Mouse (Mus musculus): ENCODE results near the gene Acly. TPM values are rescaled to one million over a fixed set of nuclear protein-coding genes. Genes with fewer than 3 reads are reported as not detected.
"Not testable (repeated sequence)": the region's sequence is repeated elsewhere in the genome, so short reads cannot be mapped to it uniquely, and the experiment has no call there.

Gene Acly
- polyA plus RNA-seq, 1 experiment from 2014 or later, result 70.4 TPM

DNA sequence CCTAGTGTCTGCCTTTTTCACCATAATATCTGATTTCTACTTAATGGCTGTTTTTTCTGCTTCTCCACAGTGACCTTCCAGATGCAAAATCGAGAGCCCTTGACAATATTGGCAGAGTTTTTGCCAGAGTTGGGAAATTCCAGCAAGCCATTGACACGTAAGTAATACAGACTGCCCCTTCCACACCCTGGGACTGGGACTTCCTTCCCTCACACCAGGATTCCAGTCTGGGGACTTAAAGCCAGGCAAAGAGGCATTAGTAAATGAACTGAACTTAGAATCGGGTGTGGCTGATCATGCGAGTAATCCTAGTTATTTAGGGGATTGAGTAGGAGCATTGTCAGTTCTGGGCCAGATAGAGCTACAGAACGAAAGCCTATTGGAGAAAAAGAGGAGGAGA, 33.9 kb upstream of the Acly start:
- no peak overlapping the region for H3K4me3 ChIP-seq (ENCODE audit: inconsistent target)
- WGBS (ENCODE audit: missing documents), result 83% methylated on average over 4 of the region's 5 CpGs
- H3K36me3 ChIP-seq (ENCODE audit: inconsistent target), result no peaks in the 10 kb centered on the region
- H3K79me2 ChIP-seq (ENCODE audit: inconsistent target), result no peaks in the 10 kb centered on the region
- no peak overlapping the region for H3K27ac ChIP-seq

- WGBS (ENCODE audit: missing documents), result 89% methylated on average over 7 of the region's 7 CpGs
These were observed 31.7 kb upstream of the Acly start for GRCm38 (mm10) chr11:100559476-100559875.

DNA sequence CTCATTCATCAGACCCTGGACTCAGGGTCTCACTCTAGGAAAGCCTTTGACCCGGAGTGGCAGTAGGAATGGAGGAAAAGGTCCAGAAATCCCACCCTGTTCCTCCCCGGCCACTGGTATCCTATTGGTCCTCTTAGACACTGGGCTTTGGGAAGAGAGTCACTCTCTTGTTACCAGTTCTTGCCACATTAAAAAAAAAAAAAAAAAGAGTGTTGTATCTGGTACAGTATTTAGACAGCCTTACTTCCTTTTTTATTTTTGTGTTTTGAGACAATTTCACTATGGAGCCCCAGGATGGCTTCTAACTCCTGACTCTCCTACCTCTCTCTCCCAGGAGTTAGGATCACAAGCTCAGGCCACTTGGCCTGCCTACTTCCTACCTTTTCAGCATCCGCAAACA, 29.8 kb upstream of the Acly start:
- Histone ChIP-seq H3K27ac (no peak overlapping the region), H3K4me3 (ENCODE audit: inconsistent target) (no peak overlapping the region), H3K36me3 (ENCODE audit: inconsistent target) (no peaks in the 10 kb centered on the region), H3K79me2 (ENCODE audit: inconsistent target) (no peaks in the 10 kb centered on the region)
- WGBS (ENCODE audit: missing documents), result 89% methylated on average over 3 of the region's 3 CpGs

More at GRCm38 (mm10) chr11:100559476-100559875, 31.7 kb upstream of the Acly start:
- no peak overlapping the region for H3K4me3 ChIP-seq (ENCODE audit: inconsistent target)
- no peak overlapping the region for H3K27ac ChIP-seq
- no peaks in the 10 kb centered on the region for H3K36me3 ChIP-seq (ENCODE audit: inconsistent target)
- H3K79me2 ChIP-seq (ENCODE audit: inconsistent target), result no peaks in the 10 kb centered on the region

GRCm38 (mm10) chr11:100555583-100555982, 27.8 kb upstream of the Acly start:
- 15% methylated on average over 11 of the region's 11 CpGs for WGBS (ENCODE audit: missing documents)
- no peak overlapping the region for H3K4me3 ChIP-seq (ENCODE audit: inconsistent target)
- H3K79me2 ChIP-seq (ENCODE audit: inconsistent target), result no peaks in the 10 kb centered on the region
- H3K36me3 ChIP-seq (ENCODE audit: inconsistent target), result no peaks in the 10 kb centered on the region
- H3K27ac ChIP-seq, result no peak overlapping the region

GRCm38 (mm10) chr11:100552842-100553241, 25.0 kb upstream of the Acly start:
- Histone ChIP-seq H3K79me2 (ENCODE audit: inconsistent target) (no peaks in the 10 kb centered on the region), H3K36me3 (ENCODE audit: inconsistent target) (no peaks in the 10 kb centered on the region), H3K4me3 (ENCODE audit: inconsistent target) (no peak overlapping the region), H3K27ac (no peak overlapping the region)
- 73% methylated on average over 4 of the region's 4 CpGs for WGBS (ENCODE audit: missing documents)

DNA sequence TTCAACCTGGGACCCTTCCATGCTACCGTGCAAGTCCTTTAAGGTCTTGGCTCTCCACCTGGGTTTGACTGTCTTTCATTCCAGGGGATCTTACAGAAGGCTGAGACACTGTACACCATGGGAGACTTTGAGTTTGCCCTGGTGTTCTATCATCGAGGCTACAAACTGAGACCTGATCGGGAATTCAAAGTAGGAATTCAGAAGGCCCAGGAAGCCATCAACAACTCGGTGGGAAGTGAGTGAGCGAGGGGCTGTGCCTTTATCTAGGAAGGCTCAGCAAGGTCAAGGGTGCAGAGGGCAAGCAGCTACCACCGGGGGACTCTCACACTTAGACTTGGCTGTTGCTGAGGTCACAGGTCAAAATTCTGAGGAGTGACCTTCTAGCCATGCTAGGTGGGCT, 22.3 kb upstream of the Acly start:
- no peak overlapping the region for H3K27ac ChIP-seq
- H3K79me2 ChIP-seq (ENCODE audit: inconsistent target), result no peaks in the 10 kb centered on the region
- H3K36me3 ChIP-seq (ENCODE audit: inconsistent target), result no peaks in the 10 kb centered on the region
- no peak overlapping the region for H3K4me3 ChIP-seq (ENCODE audit: inconsistent target)
- 86% methylated on average over 6 of the region's 6 CpGs for WGBS (ENCODE audit: missing documents)

GRCm38 (mm10) chr11:100549466-100549865, 21.7 kb upstream of the Acly start:
- Histone ChIP-seq H3K4me3 (ENCODE audit: inconsistent target) (no peak overlapping the region), H3K36me3 (ENCODE audit: inconsistent target) (no peaks in the 10 kb centered on the region), H3K79me2 (ENCODE audit: inconsistent target) (no peaks in the 10 kb centered on the region), H3K27ac (no peak overlapping the region)
- WGBS (ENCODE audit: missing documents), result 97% methylated on average over 8 of the region's 8 CpGs

- Histone ChIP-seq H3K36me3 (ENCODE audit: inconsistent target) (no peaks in the 10 kb centered on the region), H3K4me3 (ENCODE audit: inconsistent target) (no peak overlapping the region), H3K79me2 (ENCODE audit: inconsistent target) (no peaks in the 10 kb centered on the region), H3K27ac (no peak overlapping the region)
- WGBS (ENCODE audit: missing documents), result 71% methylated on average over 6 of the region's 6 CpGs
These were observed 20.3 kb upstream of the Acly start for GRCm38 (mm10) chr11:100548141-100548540.

GRCm38 (mm10) chr11:100546955-100547354, 19.2 kb upstream of the Acly start:
- H3K79me2 ChIP-seq (ENCODE audit: inconsistent target), result no peaks in the 10 kb centered on the region
- 35% methylated on average over 6 of the region's 6 CpGs for WGBS (ENCODE audit: missing documents)
- no peak overlapping the region for H3K4me3 ChIP-seq (ENCODE audit: inconsistent target)
- H3K36me3 ChIP-seq (ENCODE audit: inconsistent target), result no peaks in the 10 kb centered on the region
- H3K27ac ChIP-seq, result no peak overlapping the region

DNA sequence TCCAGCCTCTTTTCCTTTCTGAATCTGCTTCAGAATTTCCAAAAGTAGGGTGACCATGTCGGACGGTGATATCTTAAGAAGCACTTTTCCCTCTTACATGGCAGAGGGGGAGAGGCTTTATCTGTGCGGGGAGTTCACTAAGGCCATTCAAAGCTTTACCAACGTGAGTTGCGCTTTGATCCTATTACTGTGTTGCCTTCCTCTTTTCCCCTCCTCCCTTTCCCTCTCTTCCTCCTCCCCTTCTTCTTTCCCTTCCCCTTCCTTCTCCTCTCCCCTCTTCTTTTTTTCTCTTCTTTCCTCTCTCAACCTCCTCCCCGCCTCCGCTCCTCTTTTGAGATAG, 17.9 kb upstream of the Acly start:
- Histone ChIP-seq H3K36me3 (ENCODE audit: inconsistent target) (no peaks in the 10 kb centered on the region), H3K4me3 (ENCODE audit: inconsistent target) (peak overlapping the region; percentile 43), H3K27ac (peak overlapping the region; percentile 25; the same call in 1 of the 2 replicates), H3K79me2 (ENCODE audit: inconsistent target) (no peaks in the 10 kb centered on the region)
- 10% methylated on average over 5 of the region's 7 CpGs for WGBS (ENCODE audit: missing documents)

- Histone ChIP-seq H3K4me3 (ENCODE audit: inconsistent target) (peak within 1 kb of the TSS; percentile 43), H3K27ac (peak within 1 kb of the TSS; percentile 51), H3K79me2 (ENCODE audit: inconsistent target) (no peaks in the 10 kb centered on the region), H3K36me3 (ENCODE audit: inconsistent target) (no peaks in the 10 kb centered on the region)
- WGBS (ENCODE audit: missing documents), result 7% methylated on average over 28 of the region's 28 CpGs
These were observed 17.3 kb upstream of the Acly start, which contains the start of gene Ttc25 for GRCm38 (mm10) chr11:100544832-100545745. Gene Ttc25, plus strand, starts transcription at chr11:100545607.

- Histone ChIP-seq H3K27ac (no peak overlapping the region), H3K79me2 (ENCODE audit: inconsistent target) (no peaks in the 10 kb centered on the region), H3K4me3 (ENCODE audit: inconsistent target) (no peak overlapping the region), H3K36me3 (ENCODE audit: inconsistent target) (no peaks in the 10 kb centered on the region)
- 83% methylated on average over 2 of the region's 2 CpGs for WGBS (ENCODE audit: missing documents)
These were observed 13.8 kb upstream of the Acly start for GRCm38 (mm10) chr11:100541577-100541976.

DNA sequence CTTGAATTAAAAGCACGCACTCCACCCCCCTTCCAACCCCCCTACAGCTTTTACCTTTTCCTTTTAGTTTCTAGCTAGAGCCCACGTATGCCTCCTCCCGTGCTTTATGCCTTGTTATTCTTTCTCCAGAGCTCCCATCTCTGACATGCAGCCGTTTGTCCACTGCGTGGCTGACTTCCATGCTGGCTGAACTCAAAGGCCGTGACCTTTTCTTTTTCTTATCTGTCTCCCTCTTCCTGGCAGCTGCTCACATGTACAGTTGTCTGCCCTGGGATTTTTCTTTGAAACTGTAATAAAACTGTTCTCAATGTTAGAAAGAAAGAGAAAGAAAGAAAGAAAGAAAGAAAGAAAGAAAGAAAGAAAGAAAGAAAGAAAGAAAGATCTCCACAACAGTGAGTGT, 13.2 kb upstream of the Acly start:
- Histone ChIP-seq H3K27ac (no peak overlapping the region), H3K36me3 (ENCODE audit: inconsistent target) (no peaks in the 10 kb centered on the region), H3K4me3 (ENCODE audit: inconsistent target) (no peak overlapping the region), H3K79me2 (ENCODE audit: inconsistent target) (no peaks in the 10 kb centered on the region)
- WGBS (ENCODE audit: missing documents), result 65% methylated on average over 6 of the region's 6 CpGs

DNA sequence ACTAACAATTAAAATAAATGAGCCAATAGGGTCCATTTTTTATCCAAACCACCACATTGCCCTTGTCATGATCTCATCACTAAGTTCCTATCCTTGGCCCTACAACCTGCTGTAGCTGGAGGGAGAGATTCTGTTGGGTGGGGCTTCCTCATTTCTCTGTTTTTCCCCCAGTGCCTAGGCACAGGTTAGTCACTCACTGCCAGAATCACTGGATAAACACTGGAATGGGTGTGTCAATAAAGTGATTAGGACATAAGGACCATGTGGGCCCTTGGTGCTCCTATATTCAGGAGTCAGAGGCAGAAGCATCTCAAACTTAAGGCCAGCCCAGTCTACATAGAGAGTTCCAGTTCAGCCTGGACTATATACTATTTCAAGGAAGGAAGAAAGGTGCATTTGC, 8.7 kb upstream of the Acly start:
- no peaks in the 10 kb centered on the region for H3K36me3 ChIP-seq (ENCODE audit: inconsistent target)
- H3K79me2 ChIP-seq (ENCODE audit: inconsistent target), result no peaks in the 10 kb centered on the region
- H3K27ac ChIP-seq, result no peak overlapping the region
- H3K4me3 ChIP-seq (ENCODE audit: inconsistent target), result no peak overlapping the region

DNA sequence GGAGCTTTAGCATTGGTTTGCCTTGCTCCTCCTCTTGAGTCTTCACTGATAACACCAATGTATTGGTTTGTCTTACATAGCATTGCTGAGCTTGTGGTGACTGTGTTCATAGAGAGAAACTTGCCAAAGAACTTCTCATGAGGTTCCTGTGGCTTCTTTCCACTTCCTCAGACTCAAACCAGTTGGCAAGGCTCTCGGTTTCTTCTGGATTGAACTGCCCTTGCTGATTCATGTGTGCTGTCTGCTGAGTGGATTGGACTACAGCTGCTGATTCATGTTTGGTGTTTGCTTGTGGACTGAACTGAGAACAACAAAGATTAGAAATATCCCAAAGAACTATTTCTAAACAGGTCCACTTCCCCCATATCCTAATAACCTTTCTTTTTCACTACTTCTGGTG, 8.2 kb upstream of the Acly start:
- Histone ChIP-seq H3K27ac (no peak overlapping the region), H3K36me3 (ENCODE audit: inconsistent target) (no peaks in the 10 kb centered on the region), H3K4me3 (ENCODE audit: inconsistent target) (no peak overlapping the region), H3K79me2 (ENCODE audit: inconsistent target) (no peaks in the 10 kb centered on the region)
- WGBS (ENCODE audit: missing documents), result 19% methylated on average over 1 of the region's 1 CpGs

- not testable (repeated sequence) for H3K36me3 ChIP-seq (ENCODE audit: inconsistent target); H3K27ac ChIP-seq; H3K79me2 ChIP-seq (ENCODE audit: inconsistent target); H3K4me3 ChIP-seq (ENCODE audit: inconsistent target)
- 99% methylated on average over 6 of the region's 6 CpGs for WGBS (ENCODE audit: missing documents)
These were observed 7.0 kb upstream of the Acly start for GRCm38 (mm10) chr11:100534821-100535220.

Data from macrophage (primary cell).